Mouse (Mus musculus): ENCODE data around the gene Adamts17. TPM values are rescaled to one million over a fixed set of nuclear protein-coding genes. Genes with fewer than 3 reads are reported as not detected.

Adamts17 gene
- polyA plus RNA-seq, 1 experiment = 2.1 TPM

DNA sequence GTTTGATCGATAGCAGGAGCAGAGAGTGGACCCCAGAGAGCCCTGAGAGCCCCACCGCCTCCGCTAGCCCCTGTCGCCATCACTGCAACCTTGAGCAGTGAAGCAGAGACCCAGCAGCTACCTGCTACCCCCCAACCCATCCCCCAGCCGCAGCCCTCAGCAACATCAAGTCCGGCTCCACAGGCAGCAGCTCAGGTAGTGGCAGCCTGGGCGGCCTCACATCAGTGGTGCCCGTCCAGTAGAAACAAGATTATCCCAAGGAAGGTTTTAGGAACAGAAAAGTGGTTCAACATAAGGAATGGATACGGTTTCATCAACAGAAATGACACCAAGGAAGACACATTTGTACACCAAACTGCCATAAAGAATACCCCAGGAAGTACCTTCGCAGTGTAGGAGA is 243.2 kb downstream of the Adamts17 start:
- DNase-seq (ENCODE audit: low spot score) = no peak

DNA sequence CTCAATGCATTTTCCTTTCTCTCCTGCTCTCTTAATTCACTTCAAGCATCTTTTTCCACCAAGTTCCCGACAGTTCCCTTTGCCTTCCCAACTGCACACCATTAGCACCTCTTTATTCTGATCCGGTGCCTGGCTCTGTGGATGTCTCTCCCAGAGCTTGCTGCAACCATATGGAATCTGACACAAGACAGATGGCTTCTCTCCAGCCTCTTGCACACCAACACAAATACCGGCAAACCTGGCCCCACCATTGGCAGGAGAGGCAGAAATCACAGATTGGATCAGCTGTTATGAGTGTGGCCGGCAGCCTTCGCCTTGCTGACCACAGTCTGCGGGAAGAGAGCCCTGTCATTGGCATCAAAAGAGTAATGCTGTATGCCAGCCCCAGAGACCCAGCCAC is 248.2 kb downstream of the Adamts17 start:
- no peak for DNase-seq (ENCODE audit: low spot score)

DNA sequence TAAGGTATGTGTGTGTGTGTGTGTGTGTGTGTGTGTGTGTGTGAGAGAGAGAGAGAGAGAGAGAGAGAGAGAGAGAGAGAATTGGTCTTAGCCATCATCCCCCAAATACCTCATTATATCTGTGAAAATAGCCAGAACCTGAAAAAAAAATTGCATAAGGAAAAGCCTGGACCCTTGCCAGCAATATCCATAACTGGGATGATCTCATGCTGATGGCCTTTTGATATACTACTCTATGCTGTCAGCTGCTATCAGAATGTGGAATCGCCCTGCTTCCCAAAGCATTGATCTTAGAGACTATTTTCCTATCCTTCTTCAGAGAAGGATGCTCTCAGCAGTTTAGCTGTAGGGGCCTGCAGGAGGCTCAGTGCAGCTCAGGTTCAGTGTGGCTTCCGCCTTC is 257.6 kb downstream of the Adamts17 start:
- DNase-seq (ENCODE audit: low spot score) = no peak

DNA sequence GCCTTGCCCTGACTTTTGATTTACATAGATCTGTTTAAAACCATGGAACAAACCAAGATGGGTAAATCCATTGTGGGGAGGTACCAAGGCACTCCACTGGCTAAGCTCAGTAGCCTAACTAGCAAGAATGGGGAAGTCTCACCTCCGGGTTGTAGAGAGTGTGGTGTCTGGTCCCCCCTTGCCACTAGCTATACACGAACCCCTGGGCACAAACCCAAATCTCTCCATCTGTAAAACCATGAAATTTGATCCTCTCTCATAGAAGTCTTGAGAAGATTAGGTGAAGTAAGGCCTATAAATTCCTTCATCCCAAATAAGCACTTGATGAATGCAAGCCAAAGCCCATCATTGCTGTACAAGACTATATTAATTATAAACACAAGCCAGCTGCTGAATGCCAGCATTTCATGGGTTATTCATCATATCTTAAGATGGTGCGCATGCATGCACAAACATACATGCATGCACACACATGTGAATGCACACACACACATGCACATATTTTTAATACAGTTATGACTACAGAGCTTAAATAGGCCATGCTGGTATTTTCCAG is 262.0 kb downstream of the Adamts17 start:
- DNase-seq (ENCODE audit: low spot score) = no peak

DNA sequence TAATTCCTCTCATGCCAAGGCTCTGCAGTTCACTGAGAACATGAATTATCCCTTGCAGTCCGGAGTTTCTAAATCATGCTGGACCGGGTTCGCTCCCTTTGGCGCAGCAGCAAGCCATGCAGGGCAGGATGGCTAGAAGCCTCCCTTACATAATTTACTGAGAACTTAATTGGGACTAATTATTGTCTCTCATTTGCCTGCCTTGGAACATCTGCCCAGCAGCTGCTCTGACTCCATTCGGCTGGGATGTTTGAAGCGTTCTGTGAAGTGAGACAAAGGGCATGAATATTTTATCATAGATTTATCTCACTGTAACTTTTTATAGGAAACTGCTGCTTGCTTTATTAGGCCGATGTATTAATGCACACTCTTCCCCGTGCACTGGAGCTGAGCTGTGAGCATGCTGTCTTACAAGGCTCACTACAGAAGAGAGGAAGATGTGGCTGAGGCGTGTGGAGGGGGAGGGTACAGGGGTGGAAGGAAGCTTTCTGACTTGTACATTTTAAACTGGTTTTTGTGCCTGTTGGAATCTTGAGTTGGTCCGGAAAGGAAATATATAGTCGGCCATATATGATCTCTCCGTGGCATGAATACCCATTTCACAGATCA is 271.1 kb downstream of the Adamts17 start:
- DNase-seq (ENCODE audit: low spot score) = no peak

DNA sequence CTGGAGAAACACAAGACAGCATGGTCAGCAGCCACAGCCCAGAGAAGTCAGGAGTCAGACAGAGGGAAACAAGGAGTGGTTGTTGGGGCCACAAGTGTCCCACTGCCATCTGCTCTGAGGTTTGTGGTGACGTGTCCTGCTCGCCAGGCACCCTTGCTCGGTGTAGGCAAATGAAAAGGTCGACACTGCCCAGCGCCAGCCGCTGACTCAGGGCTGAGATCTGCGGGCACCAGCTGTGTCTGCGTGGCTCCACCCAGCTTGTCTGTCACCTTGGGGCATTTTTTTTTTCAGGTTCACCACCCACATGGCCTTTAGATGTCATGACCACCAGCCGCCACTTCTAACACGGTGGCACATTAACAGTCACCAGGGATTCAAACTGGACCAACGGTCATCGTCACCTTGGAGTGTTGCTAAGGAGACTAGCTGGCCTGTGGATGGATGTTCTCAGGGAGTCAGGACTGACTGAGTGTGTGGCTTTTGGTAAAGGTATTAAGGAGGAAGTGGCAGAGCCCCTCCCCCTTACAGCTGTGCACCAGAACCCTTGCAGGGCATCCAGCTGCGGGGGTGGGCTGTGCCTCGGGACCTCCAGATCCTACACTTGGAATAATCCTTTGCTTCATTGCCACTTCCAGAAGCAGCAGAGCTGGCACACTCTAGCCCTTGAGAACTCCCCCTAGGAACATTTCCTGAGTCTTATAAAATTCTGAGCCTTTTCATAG is 273.1 kb downstream of the Adamts17 start:
- no peak for DNase-seq (ENCODE audit: low spot score)

DNA sequence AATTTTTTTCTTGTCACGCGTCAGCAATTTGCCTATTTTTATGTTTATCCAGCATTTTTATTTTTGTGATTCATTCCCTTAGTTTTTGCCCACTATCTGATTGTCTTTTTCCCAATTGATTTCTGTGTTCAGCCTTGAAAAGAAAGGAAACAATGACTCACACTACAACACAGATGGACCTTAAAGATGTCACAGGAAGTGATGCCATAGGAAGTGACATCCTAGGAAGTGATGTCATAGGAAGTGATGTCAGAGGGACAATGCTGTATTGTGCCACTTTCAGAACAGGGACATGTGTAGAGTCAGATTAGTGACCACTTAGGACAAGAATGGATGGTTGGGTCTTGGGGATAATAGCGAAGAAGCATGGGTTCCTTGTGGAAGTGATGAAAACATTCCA is 274.5 kb downstream of the Adamts17 start:
- no peak for DNase-seq (ENCODE audit: low spot score)

DNA sequence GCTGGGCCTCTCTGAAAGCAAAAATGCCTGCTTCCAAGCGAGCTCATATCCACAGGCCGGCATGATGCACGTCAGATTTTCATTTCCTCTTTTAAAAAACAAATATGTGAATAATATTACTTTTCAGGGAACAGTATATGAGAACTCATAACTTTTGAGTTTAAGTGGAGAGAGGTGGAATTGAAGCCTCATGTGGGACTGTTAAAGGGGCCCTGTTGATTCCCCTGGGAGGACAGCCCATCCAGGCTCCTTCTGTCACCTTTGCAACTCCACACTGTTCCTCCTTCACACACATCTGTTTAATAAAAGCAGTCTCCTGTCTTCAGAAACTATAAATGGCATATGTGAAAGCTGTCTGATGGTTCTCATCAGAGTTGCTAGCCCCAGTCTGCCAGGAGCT is 275.5 kb downstream of the Adamts17 start:
- no peak for DNase-seq (ENCODE audit: low spot score)

DNA sequence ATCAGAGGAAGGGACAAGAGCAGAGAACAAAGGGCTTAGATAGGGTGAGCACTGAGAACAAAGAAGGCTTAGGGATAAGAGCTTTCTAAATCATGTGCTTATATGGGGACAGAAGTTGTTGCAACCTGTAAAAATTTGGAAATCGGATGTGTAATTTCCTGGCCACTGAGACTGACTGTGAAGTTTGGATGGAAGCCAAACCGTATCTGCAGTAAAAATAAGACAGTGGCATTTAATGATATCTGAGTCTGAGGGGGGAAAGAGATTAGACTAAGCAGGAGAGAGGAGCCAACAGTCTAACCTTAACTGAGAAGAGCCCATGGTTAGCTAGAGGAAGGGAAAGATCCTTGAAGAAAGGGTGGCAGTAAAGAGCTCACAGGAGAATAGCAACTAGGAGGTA is 295.6 kb downstream of the Adamts17 start:
- no peak for DNase-seq (ENCODE audit: low spot score)

DNA sequence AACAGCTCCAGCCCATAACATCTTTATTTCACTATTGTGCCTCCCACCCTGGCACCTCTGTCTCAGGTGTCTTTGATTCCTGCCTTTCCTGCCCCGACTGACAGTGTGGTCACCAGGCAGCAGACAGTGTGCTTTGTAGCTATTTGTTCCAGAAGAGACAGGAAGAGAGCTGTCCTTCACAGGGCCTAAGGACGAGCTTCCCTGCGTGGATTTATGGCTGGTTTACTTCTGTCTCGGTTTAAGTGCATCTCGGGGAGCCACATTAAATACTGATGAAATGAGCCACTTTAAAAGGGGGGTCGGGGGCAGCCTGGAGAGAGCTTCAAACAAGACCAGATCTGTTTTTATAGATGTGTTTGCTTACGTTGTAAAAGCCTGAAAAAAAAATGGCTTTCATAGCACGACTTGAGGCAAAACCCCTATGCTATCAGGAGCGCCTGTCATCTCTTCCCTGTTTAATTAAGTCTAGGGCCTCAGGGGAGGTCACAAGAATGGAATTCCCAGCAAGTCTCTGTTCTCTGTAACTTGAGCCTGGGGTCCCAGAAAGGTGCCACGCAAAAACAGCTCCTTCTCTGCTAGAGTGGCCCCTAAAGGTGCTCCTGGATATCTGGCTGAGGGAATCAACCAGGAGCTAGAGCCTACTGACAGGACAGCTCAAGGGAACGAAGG is 302.9 kb downstream of the Adamts17 start:
- no peak for DNase-seq (ENCODE audit: low spot score)

DNA sequence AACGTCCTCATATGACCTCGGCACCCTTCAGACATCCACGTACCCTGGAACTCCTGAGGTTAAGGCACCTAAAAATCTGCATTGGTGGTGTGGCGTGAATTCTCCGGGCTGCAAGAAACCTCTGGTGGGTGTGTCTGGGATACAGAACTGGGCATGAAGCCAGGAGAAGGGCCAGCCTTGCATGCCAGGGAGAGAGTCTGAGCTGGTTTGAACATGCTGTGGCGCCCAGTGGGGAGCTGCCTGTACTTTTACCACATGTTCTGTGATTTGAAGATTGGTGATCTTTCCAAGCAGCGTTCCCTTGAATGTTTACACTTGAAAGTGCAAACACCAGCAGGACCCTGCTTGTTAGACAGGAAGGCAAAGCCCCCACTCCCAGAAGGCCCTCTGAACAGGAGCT is 306.2 kb downstream of the Adamts17 start:
- DNase-seq (ENCODE audit: low spot score) = peak; percentile 26

DNA sequence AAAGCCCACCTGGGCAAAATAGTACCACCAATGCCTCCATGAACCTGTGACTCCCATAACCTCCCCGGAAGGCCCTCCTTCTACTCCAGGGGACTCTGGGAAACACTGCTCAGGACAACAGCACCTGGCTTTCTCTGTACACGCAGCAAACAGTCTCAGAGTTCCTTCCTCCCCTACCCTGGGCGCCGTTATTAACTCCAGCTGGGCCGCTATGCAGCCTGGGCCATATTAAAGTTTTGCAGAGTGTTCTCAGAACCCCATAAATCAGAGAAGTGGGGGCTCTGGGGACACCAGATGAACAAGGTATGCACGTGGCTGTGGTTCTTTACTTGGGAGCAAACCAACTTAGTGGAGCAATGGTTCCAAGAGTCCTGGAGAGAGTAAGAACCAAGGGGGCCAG is 306.6 kb downstream of the Adamts17 start:
- no peak for DNase-seq (ENCODE audit: low spot score)

DNA sequence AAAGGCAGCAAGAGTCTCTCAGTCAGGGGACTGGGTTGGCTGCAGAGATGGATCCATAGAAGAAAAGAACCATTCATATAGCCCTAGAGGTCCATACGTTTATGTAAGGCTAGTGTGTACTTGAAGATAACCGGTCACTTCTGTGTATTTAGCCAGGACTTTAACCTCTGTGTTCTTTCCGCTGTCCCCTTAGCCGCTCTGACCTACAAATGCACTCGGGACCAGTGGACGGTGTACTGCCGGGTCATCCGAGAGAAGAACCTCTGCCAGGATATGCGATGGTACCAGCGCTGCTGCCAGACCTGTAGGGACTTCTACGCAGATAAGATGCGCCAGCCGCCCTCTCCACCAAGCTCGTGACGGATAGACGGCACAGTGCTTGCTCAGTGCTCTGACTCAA is 310.2 kb downstream of the Adamts17 start:
- no peak for DNase-seq (ENCODE audit: low spot score)

DNA sequence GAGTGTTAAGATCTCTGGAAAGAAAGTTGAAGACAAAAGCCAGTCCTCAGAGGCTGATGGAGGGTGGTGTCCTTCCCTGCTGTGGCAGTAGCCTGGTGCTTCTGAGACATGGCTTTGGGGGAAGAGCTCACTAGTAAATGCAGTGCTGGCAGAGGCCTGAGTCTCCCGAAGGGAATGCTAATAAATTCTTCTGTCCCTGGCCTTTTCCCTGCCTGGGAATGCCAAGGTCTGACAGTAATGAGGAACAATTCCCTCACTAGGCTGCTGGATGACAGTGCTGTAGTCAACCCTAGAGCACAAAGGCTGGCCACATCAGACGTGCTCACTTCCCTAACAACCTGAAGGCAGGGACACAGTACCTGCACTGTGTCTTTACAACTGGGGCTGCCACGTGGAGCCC is 313.1 kb downstream of the Adamts17 start:
- DNase-seq (ENCODE audit: low spot score) = no peak

DNA sequence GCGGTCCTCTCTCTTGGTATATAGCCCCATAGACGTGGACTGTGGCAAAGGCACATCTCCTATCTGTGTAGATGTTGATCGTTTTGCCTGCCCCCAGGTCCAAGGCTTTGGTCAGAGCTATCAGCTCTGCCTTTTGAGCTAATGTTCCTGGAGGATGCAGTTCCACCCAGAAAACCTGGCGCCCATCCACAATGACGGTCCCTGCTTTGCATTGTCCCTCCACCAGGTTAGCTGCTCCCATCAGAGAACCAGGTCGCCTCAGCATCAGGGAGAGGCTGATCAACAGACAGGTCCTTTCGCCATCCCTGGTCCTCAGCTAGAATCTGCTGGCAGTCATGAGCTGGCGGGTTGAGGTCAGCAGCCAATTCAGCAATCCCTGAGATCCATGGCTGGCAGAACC is 322.6 kb downstream of the Adamts17 start:
- DNase-seq (ENCODE audit: low spot score) = no peak

DNA sequence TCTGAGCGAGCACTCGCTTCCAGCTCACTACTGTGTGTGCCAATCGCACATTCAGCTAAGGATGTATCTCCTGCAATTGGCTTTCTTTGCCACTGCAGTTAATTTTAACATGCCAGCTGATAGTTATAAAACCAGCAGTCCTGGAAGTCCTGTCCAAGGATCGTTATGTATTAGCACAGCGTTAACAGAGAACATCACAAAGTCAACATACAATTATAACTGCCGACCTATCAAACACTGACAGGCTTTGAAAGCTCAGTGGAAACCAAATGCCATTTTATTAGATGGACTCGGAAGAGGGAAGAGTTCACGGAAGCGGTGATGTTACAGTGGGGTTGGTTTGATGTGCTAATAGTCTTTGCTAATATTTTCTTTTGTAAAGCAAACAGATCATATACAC is 328.8 kb downstream of the Adamts17 start:
- DNase-seq (ENCODE audit: low spot score) = no peak

DNA sequence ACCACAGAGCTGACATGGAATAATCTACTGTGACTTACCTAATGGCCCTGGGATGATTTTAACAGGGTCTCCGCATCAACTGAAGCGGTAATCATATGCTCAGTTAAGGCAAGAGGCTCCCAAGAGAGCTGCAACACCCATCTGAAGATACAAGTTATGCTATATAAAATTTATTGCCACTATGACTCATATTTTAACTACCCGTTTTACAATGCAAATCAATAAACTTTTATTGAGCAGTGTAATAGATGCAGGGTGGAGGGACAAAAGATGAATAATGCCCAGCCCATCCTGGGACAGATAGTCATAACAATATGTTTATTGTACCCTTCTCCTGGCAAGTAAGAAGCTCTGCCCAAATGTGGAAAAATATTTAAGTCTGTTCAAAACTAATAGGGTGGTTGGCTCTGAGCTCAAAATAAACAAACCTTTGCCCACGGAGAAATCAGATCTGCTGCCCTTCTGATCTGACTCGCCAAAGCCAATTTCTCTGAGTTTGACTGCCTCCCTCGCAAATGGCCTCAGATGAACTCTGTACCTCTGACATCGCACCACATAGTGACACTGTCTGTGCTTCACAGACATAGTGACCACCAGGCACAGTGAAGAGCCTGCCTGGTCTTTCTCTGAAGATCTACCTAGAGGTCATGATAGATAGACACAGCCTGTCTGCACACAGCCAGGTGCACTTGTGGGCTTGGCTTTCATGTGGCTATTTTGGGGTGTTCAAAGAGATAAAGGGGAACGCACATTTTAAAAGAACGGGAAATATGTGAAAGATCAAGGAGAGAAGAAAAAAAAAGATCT is 329.4 kb downstream of the Adamts17 start:
- no peak for DNase-seq (ENCODE audit: low spot score)

DNA sequence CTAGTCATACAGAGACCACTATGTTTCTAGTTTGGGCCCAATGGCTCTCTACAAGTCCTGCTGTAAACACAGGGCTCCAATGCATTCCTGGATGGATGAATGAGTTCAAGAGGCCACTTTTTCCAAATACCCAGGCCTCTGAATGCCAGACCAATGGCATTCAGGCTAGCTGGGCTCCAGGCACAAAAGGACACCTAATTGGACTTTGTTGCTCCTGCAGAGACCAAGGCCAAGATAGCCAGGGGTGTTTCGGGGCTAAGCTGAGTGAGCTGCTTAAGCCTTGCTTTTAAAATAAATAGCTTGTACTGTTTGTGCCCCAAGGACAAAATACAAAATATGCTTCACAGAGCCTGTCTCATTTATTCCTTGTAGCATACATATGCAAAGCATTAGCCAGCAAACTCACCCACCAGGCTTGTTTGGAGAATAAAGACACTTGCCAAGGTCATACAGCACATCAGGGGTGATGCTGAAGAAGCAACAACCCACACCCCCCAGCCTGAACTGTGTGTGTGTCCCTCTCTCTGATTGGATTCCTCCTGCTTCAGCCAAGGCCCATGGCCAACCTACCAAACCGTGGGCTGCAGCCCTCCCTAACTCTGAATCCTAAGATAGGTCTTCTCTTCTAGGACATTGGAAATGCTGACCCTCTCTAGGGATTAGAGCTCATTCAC is 334.1 kb downstream of the Adamts17 start:
- no peak for DNase-seq (ENCODE audit: low spot score)

DNA sequence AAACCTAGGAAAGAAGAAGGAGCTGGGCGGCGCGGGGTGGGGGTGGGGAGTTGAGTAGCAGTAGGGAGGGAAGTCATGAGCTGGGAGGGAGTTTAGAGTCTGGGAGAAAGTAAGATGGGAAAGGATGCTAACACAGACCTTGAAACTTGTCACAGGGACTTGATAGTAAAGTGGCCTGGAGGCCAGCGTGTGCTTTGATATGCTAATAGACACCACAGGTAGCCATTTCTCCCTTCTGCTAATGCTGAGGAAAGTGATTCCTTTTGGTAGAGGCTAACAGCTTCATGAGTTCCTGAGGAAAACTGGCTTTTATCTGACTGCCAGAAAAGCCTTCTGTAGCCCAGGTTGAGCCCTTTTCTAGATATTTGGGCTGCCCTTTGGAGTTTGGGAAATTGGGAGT is 344.3 kb downstream of the Adamts17 start:
- DNase-seq (ENCODE audit: low spot score) = no peak

DNA sequence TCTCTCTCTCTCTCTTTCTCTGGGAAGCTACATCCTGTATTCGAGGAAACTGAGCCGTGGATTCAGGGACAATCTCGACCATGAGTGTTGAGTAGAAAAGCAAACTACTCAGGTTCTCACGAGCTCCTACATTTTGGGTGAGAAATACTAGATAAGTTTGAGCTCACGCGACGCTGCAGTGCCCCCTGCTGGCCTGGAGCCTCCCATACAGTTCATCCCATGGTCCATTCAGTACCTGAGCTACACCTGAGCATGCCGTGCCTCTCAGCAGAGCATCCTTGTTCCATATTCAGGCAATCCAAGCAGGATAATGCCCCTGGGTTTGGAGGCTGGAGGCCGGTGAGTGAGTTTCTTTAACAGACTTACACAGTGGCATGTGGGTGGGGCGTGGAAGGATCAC is 359.9 kb downstream of the Adamts17 start:
- peak; percentile 67 for DNase-seq (ENCODE audit: low spot score)

All from urinary bladder, adult 2 months (tissue).